Mouse (Mus musculus) liver, adult 2 months (tissue): Measurements from ENCODE around the gene Cd27.

Experiments
- CTCF ChIP-seq: fragments of 200-500 bp; IDR thresholded peaks from 2 replicates; pipeline ENCODE4 v1.5.1; 2011; ENCODE audit warnings: low read depth, low read length, control low read depth
- POLR2A ChIP-seq: fragments of 200-500 bp; IDR thresholded peaks from 2 replicates; pipeline ENCODE4 v1.6.1; 2011; ENCODE audit warnings: low read length, control low read depth; ENCODE audit not compliant: insufficient read depth; ENCODE audit errors: extremely low read depth

DNA sequence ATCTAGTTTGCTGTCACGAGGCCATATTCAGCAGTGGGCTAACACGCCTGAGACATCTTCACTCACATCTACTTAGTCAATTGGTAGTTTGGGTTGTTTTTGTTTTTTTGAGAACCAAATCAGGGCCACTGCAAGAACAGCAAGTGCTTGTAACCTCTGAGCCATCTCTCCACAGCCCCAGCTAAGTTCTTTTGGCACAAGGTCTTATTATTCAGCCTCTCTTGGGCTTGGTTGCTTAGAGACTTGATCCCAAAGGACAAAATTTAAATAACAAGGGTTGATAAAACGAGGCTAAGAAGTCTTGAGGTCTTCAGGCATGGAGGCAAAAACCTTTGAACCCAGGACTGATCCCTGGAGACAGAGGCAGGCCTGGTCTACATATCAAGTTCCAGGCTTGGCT is 40.5 kb downstream of the Cd27 start:
- no peak for TF ChIP-seq CTCF
- TF ChIP-seq POLR2A: no peak
